ENCODE assay signal across 9 mouse cellular contexts in genomic region chr7:30359276-30359865, GRCm38 (mm10). TPM values are rescaled to one million over a fixed set of nuclear protein-coding genes. Genes with fewer than 3 reads are reported as not detected.
DNase-seq lines count a peak whose midpoint lies in the region; ATAC-seq and TF ChIP-seq lines count a peak whose summit lies in the region.
"Had no signal": no experiment of that assay in that cellular context is flagged by ENCODE, and none has a peak within 500 bp of the region (broad histone marks: within the 10 kb centered on the region; RNA-seq: fewer than 3 reads in every experiment).

No protein-coding gene starts in this region.

- H3K27ac ChIP-seq in hindbrain, embryonic 11.5 days (ENCODE audit: low read depth, low read length): no peak overlapping the region
- no peak overlapping the region for H3K27ac ChIP-seq in hindbrain, embryonic 10.5 days
- H3K27ac ChIP-seq in intestine, postnatal 0 days (ENCODE audit: low read depth, low read length): peak overlapping the region; percentile 62; the same call in 1 of the 2 replicates
- H3K27ac ChIP-seq in liver, embryonic 13.5 days: peak overlapping the region; percentile 82
- H3K27ac ChIP-seq in stomach, embryonic 16.5 days (ENCODE audit: low read length): peak overlapping the region; percentile 90
- no peak overlapping the region for H3K27ac ChIP-seq in forebrain, embryonic 15.5 days (replicated peaks)

- no peak overlapping the region for H3K9ac ChIP-seq in hindbrain, embryonic 11.5 days (ENCODE audit: low read depth, low read length)
- no peak overlapping the region for H3K9ac ChIP-seq in intestine, postnatal 0 days (ENCODE audit: low read depth, low read length)
- peak overlapping the region; percentile 8; the same call in 1 of the 2 replicates for H3K9ac ChIP-seq in liver, embryonic 13.5 days
- H3K9ac ChIP-seq in stomach, embryonic 16.5 days (ENCODE audit: low read length): peak overlapping the region; percentile 60
- H3K9ac ChIP-seq in forebrain, embryonic 15.5 days (replicated peaks): no peak overlapping the region

- H3K4me3 ChIP-seq in hindbrain, embryonic 11.5 days (ENCODE audit: low read depth, low read length): no peak overlapping the region
- no peak overlapping the region; the same call in 1 of the 2 replicates for H3K4me3 ChIP-seq in hindbrain, embryonic 10.5 days
- peak overlapping the region; percentile 23 for H3K4me3 ChIP-seq in intestine, postnatal 0 days (ENCODE audit: low read depth, low read length)
- H3K4me3 ChIP-seq in liver, embryonic 13.5 days (replicated peaks): peak overlapping the region; percentile 8; the same call in 1 of the 2 replicates
- H3K4me3 ChIP-seq in stomach, embryonic 16.5 days (replicated peaks; ENCODE audit: low read length): peak overlapping the region; percentile 34
- no peak overlapping the region for H3K4me3 ChIP-seq in forebrain, embryonic 15.5 days

- 0 out of 2 replicates have a peak overlapping the region, but pooled peaks have one; percentile 17 for H3K4me2 ChIP-seq in hindbrain, embryonic 11.5 days (replicated peaks; ENCODE audit: low read depth, low read length)
- peak overlapping the region; percentile 62 for H3K4me2 ChIP-seq in intestine, postnatal 0 days (replicated peaks; ENCODE audit: low read depth)
- H3K4me2 ChIP-seq in liver, embryonic 13.5 days: peak overlapping the region; percentile 61
- peak overlapping the region; percentile 48 for H3K4me2 ChIP-seq in stomach, embryonic 16.5 days (ENCODE audit: low read depth, low read length)
- H3K4me2 ChIP-seq in forebrain, embryonic 15.5 days (replicated peaks): no peak overlapping the region

- intact Hi-C loops in left cerebral cortex, postnatal 4 days (cut with DNase I): no loop called here

- 71% methylated on average over 31 of the region's 31 CpGs for WGBS in hindbrain, embryonic 11.5 days
- WGBS in hindbrain, embryonic 10.5 days: 81% methylated on average over 31 of the region's 31 CpGs
- 52% methylated on average over 31 of the region's 31 CpGs for WGBS in intestine, postnatal 0 days
- WGBS in liver, embryonic 13.5 days (ENCODE audit: insufficient replicate concordance): 66% methylated on average over 31 of the region's 31 CpGs
- WGBS in stomach, embryonic 16.5 days: 57% methylated on average over 31 of the region's 31 CpGs
- 90% methylated on average over 31 of the region's 31 CpGs for WGBS in forebrain, embryonic 15.5 days

- H3K4me1 ChIP-seq in hindbrain, embryonic 11.5 days (replicated peaks; ENCODE audit: control insufficient read depth, insufficient read depth, low read length): peaks cover 8% of the 10 kb centered on the region
- H3K4me1 ChIP-seq in hindbrain, embryonic 10.5 days (replicated peaks): peaks cover 56% of the 10 kb centered on the region
- 0 out of 2 replicates have a peak, but pooled peaks cover 9% of the 10 kb centered on the region for H3K4me1 ChIP-seq in intestine, postnatal 0 days (replicated peaks; ENCODE audit: control insufficient read depth, insufficient read depth, low read length)
- peaks cover 9% of the 10 kb centered on the region for H3K4me1 ChIP-seq in liver, embryonic 13.5 days (replicated peaks)
- H3K4me1 ChIP-seq in stomach, embryonic 16.5 days (ENCODE audit: control insufficient read depth, insufficient read depth, low read length): peaks cover 21% of the 10 kb centered on the region
- H3K4me1 ChIP-seq in forebrain, embryonic 15.5 days: peaks cover 60% of the 10 kb centered on the region

- no peak for DNase-seq in hindbrain, embryonic 11.5 days (ENCODE audit: low spot score)
- DNase-seq in hindbrain, embryonic 10.5 days (ENCODE audit: low spot score): no peak
- no peak for DNase-seq in liver, embryonic 13.5 days
- DNase-seq in left cerebral cortex, postnatal 4 days: no peak
- no peak for DNase-seq in adrenal gland, postnatal 36 days

- ATAC-seq in hindbrain, embryonic 11.5 days (ENCODE audit: low FRiP score): no peak
- ATAC-seq in intestine, postnatal 0 days: peak; percentile 28; the same call in 1 of the 2 replicates
- no peak for ATAC-seq in liver, embryonic 13.5 days (ENCODE audit: low read depth)
- ATAC-seq in stomach, embryonic 16.5 days (ENCODE audit: insufficient read depth, low FRiP score): no peak
- no peak for ATAC-seq in forebrain, embryonic 15.5 days (replicated peaks)

- H3K36me3 ChIP-seq in hindbrain, embryonic 11.5 days (ENCODE audit: control insufficient read depth, insufficient read depth, low read length): no peaks in the 10 kb centered on the region; the same call in 1 of the 2 replicates
- peaks cover 51% of the 10 kb centered on the region for H3K36me3 ChIP-seq in hindbrain, embryonic 10.5 days
- no peaks in the 10 kb centered on the region; the same call in 1 of the 2 replicates for H3K36me3 ChIP-seq in intestine, postnatal 0 days (ENCODE audit: control insufficient read depth, insufficient read depth)
- H3K36me3 ChIP-seq in liver, embryonic 13.5 days: no peaks in the 10 kb centered on the region
- H3K36me3 ChIP-seq in stomach, embryonic 16.5 days (ENCODE audit: control insufficient read depth, insufficient read depth, low read length): no peaks in the 10 kb centered on the region
- peaks cover 23% of the 10 kb centered on the region for H3K36me3 ChIP-seq in forebrain, embryonic 15.5 days

- H3K27me3 ChIP-seq in hindbrain, embryonic 11.5 days (ENCODE audit: control insufficient read depth, insufficient read depth, low read length): no peaks in the 10 kb centered on the region
- H3K27me3 ChIP-seq in hindbrain, embryonic 10.5 days (ENCODE audit: insufficient read depth, poor library complexity, severe bottlenecking): peaks cover 7% of the 10 kb centered on the region
- 0 out of 2 replicates have a peak, but pooled peaks cover 5% of the 10 kb centered on the region for H3K27me3 ChIP-seq in intestine, postnatal 0 days (replicated peaks; ENCODE audit: control insufficient read depth, insufficient read depth, low read length)
- peaks cover 31% of the 10 kb centered on the region for H3K27me3 ChIP-seq in liver, embryonic 13.5 days
- no peaks in the 10 kb centered on the region for H3K27me3 ChIP-seq in stomach, embryonic 16.5 days (ENCODE audit: control insufficient read depth, insufficient read depth, low read length)
- no peaks in the 10 kb centered on the region for H3K27me3 ChIP-seq in forebrain, embryonic 15.5 days

- no peak for TF ChIP-seq CTCF in intestine, postnatal 0 days (IDR thresholded peaks at IDR 0.05; ENCODE audit: low read depth)

- no peaks in the 10 kb centered on the region for H3K9me3 ChIP-seq in hindbrain, embryonic 11.5 days (ENCODE audit: control insufficient read depth, low read length)
- no peaks in the 10 kb centered on the region; the same call in 1 of the 2 replicates for H3K9me3 ChIP-seq in hindbrain, embryonic 10.5 days
- no peaks in the 10 kb centered on the region for H3K9me3 ChIP-seq in intestine, postnatal 0 days (ENCODE audit: control insufficient read depth)
- no peaks in the 10 kb centered on the region for H3K9me3 ChIP-seq in liver, embryonic 13.5 days (replicated peaks)
- no peaks in the 10 kb centered on the region for H3K9me3 ChIP-seq in stomach, embryonic 16.5 days (replicated peaks; ENCODE audit: control insufficient read depth, low read length)
- no peaks in the 10 kb centered on the region for H3K9me3 ChIP-seq in forebrain, embryonic 15.5 days

RNA-seq across cellular contexts. Expression of gene Lrfn3, which starts 3.2 kb away (rescaled TPM):
- 5.3 and 6.8 TPM in 2 replicates for polyA plus RNA-seq in hindbrain, embryonic 11.5 days (2014; fragmentation: Nextera tagmentation; extraction: Ambion mirVana)
- polyA plus RNA-seq in hindbrain, embryonic 10.5 days (2016; fragmentation: Nextera tagmentation; extraction: Ambion mirVana): 5.5 and 7.8 TPM in 2 replicates
- polyA plus RNA-seq in intestine, postnatal 0 days (2015; fragmentation: Nextera tagmentation; extraction: Ambion mirVana): 1.1 and 1.8 TPM in 2 replicates
- 1.4 and 1.5 TPM in 2 replicates for polyA plus RNA-seq in liver, embryonic 13.5 days (2015; fragmentation: Nextera tagmentation; extraction: Ambion mirVana)
- polyA plus RNA-seq in stomach, embryonic 16.5 days (2015; fragmentation: Nextera tagmentation; extraction: Ambion mirVana): 4.0 and 4.6 TPM in 2 replicates
- 10 to 100 TPM; 46.3 to 50.7 TPM for total RNA-seq in left cerebral cortex, postnatal 4 days (2021)
- polyA plus RNA-seq in forebrain, embryonic 15.5 days (2015; fragmentation: Nextera tagmentation; extraction: Ambion mirVana): 11.2 and 12.3 TPM in 2 replicates
- total RNA-seq in adrenal gland, postnatal 36 days (2021): 10 to 100 TPM in 1 of 2 experiments, 1 to 10 TPM in 1; 7.4 to 14.7 TPM

RNA-seq across cellular contexts. Expression of gene Sdhaf1, which starts 35.7 kb away (rescaled TPM):
- polyA plus RNA-seq in hindbrain, embryonic 11.5 days (2014; fragmentation: Nextera tagmentation; extraction: Ambion mirVana): 20.9 and 23.2 TPM in 2 replicates
- 19.6 and 23.1 TPM in 2 replicates for polyA plus RNA-seq in hindbrain, embryonic 10.5 days (2016; fragmentation: Nextera tagmentation; extraction: Ambion mirVana)
- 18.3 and 18.8 TPM in 2 replicates for polyA plus RNA-seq in intestine, postnatal 0 days (2015; fragmentation: Nextera tagmentation; extraction: Ambion mirVana)
- 6.4 and 6.6 TPM in 2 replicates for polyA plus RNA-seq in liver, embryonic 13.5 days (2015; fragmentation: Nextera tagmentation; extraction: Ambion mirVana)
- 12.1 and 14.6 TPM in 2 replicates for polyA plus RNA-seq in stomach, embryonic 16.5 days (2015; fragmentation: Nextera tagmentation; extraction: Ambion mirVana)
- 1 to 10 TPM; 7.1 to 7.4 TPM for total RNA-seq in left cerebral cortex, postnatal 4 days (2021)
- 22.1 and 22.5 TPM in 2 replicates for polyA plus RNA-seq in forebrain, embryonic 15.5 days (2015; fragmentation: Nextera tagmentation; extraction: Ambion mirVana)
- total RNA-seq in adrenal gland, postnatal 36 days (2021): 10 to 100 TPM; 13.2 to 16.0 TPM

RNA-seq across cellular contexts. Expression of gene E130208F15Rik, which starts 37.8 kb away (rescaled TPM):
- polyA plus RNA-seq in hindbrain, embryonic 11.5 days (2014; fragmentation: Nextera tagmentation; extraction: Ambion mirVana): 1.4 and 3.3 TPM in 2 replicates
- polyA plus RNA-seq in hindbrain, embryonic 10.5 days (2016; fragmentation: Nextera tagmentation; extraction: Ambion mirVana): 1.6 and 3.7 TPM in 2 replicates
- polyA plus RNA-seq in intestine, postnatal 0 days (2015; fragmentation: Nextera tagmentation; extraction: Ambion mirVana): not detected in 2 replicates
- 1.3 and 1.8 TPM in 2 replicates for polyA plus RNA-seq in liver, embryonic 13.5 days (2015; fragmentation: Nextera tagmentation; extraction: Ambion mirVana)
- polyA plus RNA-seq in stomach, embryonic 16.5 days (2015; fragmentation: Nextera tagmentation; extraction: Ambion mirVana): 1.2 TPM in 1 of 2 replicates, not detected in the other
- total RNA-seq in left cerebral cortex, postnatal 4 days (2021): under 1 TPM; 0.58 to 0.66 TPM
- polyA plus RNA-seq in forebrain, embryonic 15.5 days (2015; fragmentation: Nextera tagmentation; extraction: Ambion mirVana): not detected in 2 replicates
- total RNA-seq in adrenal gland, postnatal 36 days (2021): 1 to 10 TPM in 1 of 2 experiments, under 1 TPM in 1; 0.93 to 1.3 TPM
- polyA plus RNA-seq: heart, embryonic 14.5 days had no signal

RNA-seq across cellular contexts. Expression of gene Syne4, which starts 44.8 kb away (rescaled TPM):
- polyA plus RNA-seq in hindbrain, embryonic 11.5 days (2014; fragmentation: Nextera tagmentation; extraction: Ambion mirVana): 17.4 and 18.7 TPM in 2 replicates
- polyA plus RNA-seq in hindbrain, embryonic 10.5 days (2016; fragmentation: Nextera tagmentation; extraction: Ambion mirVana): 26.8 and 28.1 TPM in 2 replicates
- polyA plus RNA-seq in intestine, postnatal 0 days (2015; fragmentation: Nextera tagmentation; extraction: Ambion mirVana): 12.5 and 16.3 TPM in 2 replicates
- polyA plus RNA-seq in liver, embryonic 13.5 days (2015; fragmentation: Nextera tagmentation; extraction: Ambion mirVana): 6.1 and 8.8 TPM in 2 replicates
- 54.0 and 54.3 TPM in 2 replicates for polyA plus RNA-seq in stomach, embryonic 16.5 days (2015; fragmentation: Nextera tagmentation; extraction: Ambion mirVana)
- 1 to 10 TPM; 6.9 to 8.3 TPM for total RNA-seq in left cerebral cortex, postnatal 4 days (2021)
- 7.3 and 9.0 TPM in 2 replicates for polyA plus RNA-seq in forebrain, embryonic 15.5 days (2015; fragmentation: Nextera tagmentation; extraction: Ambion mirVana)
- 10 to 100 TPM; 21.8 to 49.1 TPM for total RNA-seq in adrenal gland, postnatal 36 days (2021)

RNA-seq across cellular contexts. Expression of gene Alkbh6, which starts 50.9 kb away (rescaled TPM):
- 82.1 and 85.2 TPM in 2 replicates for polyA plus RNA-seq in hindbrain, embryonic 11.5 days (2014; fragmentation: Nextera tagmentation; extraction: Ambion mirVana)
- polyA plus RNA-seq in hindbrain, embryonic 10.5 days (2016; fragmentation: Nextera tagmentation; extraction: Ambion mirVana): 93.6 and 117 TPM in 2 replicates
- polyA plus RNA-seq in intestine, postnatal 0 days (2015; fragmentation: Nextera tagmentation; extraction: Ambion mirVana): 58.2 and 63.5 TPM in 2 replicates
- 17.2 and 18.9 TPM in 2 replicates for polyA plus RNA-seq in liver, embryonic 13.5 days (2015; fragmentation: Nextera tagmentation; extraction: Ambion mirVana)
- 64.4 and 64.7 TPM in 2 replicates for polyA plus RNA-seq in stomach, embryonic 16.5 days (2015; fragmentation: Nextera tagmentation; extraction: Ambion mirVana)
- 10 to 100 TPM; 42.0 to 44.2 TPM for total RNA-seq in left cerebral cortex, postnatal 4 days (2021)
- 99.6 and 102 TPM in 2 replicates for polyA plus RNA-seq in forebrain, embryonic 15.5 days (2015; fragmentation: Nextera tagmentation; extraction: Ambion mirVana)
- 10 to 100 TPM; 56.9 to 81.3 TPM for total RNA-seq in adrenal gland, postnatal 36 days (2021)

Comparison
In these comparisons a context has a peak if more than half of its experiments do, and no peak if none do; other contexts are left out.
1. H3K27ac ChIP-seq: peak in intestine, postnatal 0 days (single experiment), liver, embryonic 13.5 days (single experiment) and stomach, embryonic 16.5 days (single experiment); none in hindbrain, embryonic 11.5 days (single experiment), hindbrain, embryonic 10.5 days (single experiment) and forebrain, embryonic 15.5 days (single experiment).
2. H3K4me3 ChIP-seq: peak in intestine, postnatal 0 days (single experiment), liver, embryonic 13.5 days (single experiment) and stomach, embryonic 16.5 days (single experiment); none in hindbrain, embryonic 11.5 days (single experiment), hindbrain, embryonic 10.5 days (single experiment) and forebrain, embryonic 15.5 days (single experiment).
3. H3K9ac ChIP-seq: peak in liver, embryonic 13.5 days (single experiment) and stomach, embryonic 16.5 days (single experiment); none in hindbrain, embryonic 11.5 days (single experiment), intestine, postnatal 0 days (single experiment) and forebrain, embryonic 15.5 days (single experiment).